Mouse (Mus musculus): ENCODE measurements around the gene Cenpc1. TPM values are rescaled to one million over a fixed set of nuclear protein-coding genes. Genes with fewer than 3 reads are reported as not detected.
A peak's percentile ranks its signal among the peaks of the same experiment; 100 is the strongest.

Gene Cenpc1
- polyA plus RNA-seq, 1 experiment from 2014 or later, result 11.6 TPM

- Histone ChIP-seq H3K9me3 (ENCODE audit: control insufficient read depth, low read length) (no peaks in the 10 kb centered on the region), H3K4me3 (ENCODE audit: low read depth, low read length) (peak overlapping the region; percentile 78), H3K4me1 (replicated peaks; ENCODE audit: control insufficient read depth, insufficient read depth) (no peaks in the 10 kb centered on the region), H3K27ac (replicated peaks) (no peak overlapping the region; the same call in 1 of the 2 replicates), H3K36me3 (ENCODE audit: control insufficient read depth, insufficient read depth, low read length) (no peaks in the 10 kb centered on the region), H3K4me2 (replicated peaks; ENCODE audit: low read depth) (peak overlapping the region; percentile 61), H3K27me3 (ENCODE audit: control insufficient read depth, insufficient read depth, low read length) (no peaks in the 10 kb centered on the region), H3K9ac (ENCODE audit: low read length) (no peak overlapping the region)
- under 1% methylated on average over 17 of the region's 17 CpGs for WGBS
- ATAC-seq (ENCODE audit: low FRiP score, low TSS enrichment) (peak; percentile 55), DNase-seq (ENCODE audit: low spot score) (no peak)
- TF ChIP-seq CTCF (IDR thresholded peaks at IDR 0.05; ENCODE audit: low read depth), result no peak
- TF ChIP-seq EP300 (optimal IDR thresholded peaks at IDR 0.05), result no peak
Observed at GRCm38 (mm10) chr5:86065876-86066550, 630 bp upstream of the Cenpc1 start.

- 95% methylated on average over 1 of the region's 1 CpGs for WGBS
- TF ChIP-seq EP300 (optimal IDR thresholded peaks at IDR 0.05) (no peak), CTCF (IDR thresholded peaks at IDR 0.05; ENCODE audit: low read depth) (no peak)
- ATAC-seq (ENCODE audit: low FRiP score, low TSS enrichment), result no peak
- H3K9me3 ChIP-seq (ENCODE audit: control insufficient read depth, low read length), result no peaks in the 10 kb centered on the region
- H3K27me3 ChIP-seq (ENCODE audit: control insufficient read depth, insufficient read depth, low read length), result no peaks in the 10 kb centered on the region
- no peaks in the 10 kb centered on the region for H3K4me1 ChIP-seq (replicated peaks; ENCODE audit: control insufficient read depth, insufficient read depth)
- H3K36me3 ChIP-seq (ENCODE audit: control insufficient read depth, insufficient read depth, low read length), result no peaks in the 10 kb centered on the region
- no peak for DNase-seq (ENCODE audit: low spot score)
- H3K4me3 ChIP-seq (ENCODE audit: low read depth, low read length), result no peak overlapping the region
- H3K9ac ChIP-seq (ENCODE audit: low read length), result no peak overlapping the region
- 0 out of 2 replicates have a peak overlapping the region, but pooled peaks have one; percentile 11 for H3K4me2 ChIP-seq (replicated peaks; ENCODE audit: low read depth)
- no peak overlapping the region for H3K27ac ChIP-seq (replicated peaks)
Observed at GRCm38 (mm10) chr5:86063501-86063900, 1.9 kb downstream of the Cenpc1 start.

- WGBS, result 83% methylated on average over 2 of the region's 2 CpGs
- ATAC-seq (ENCODE audit: low FRiP score, low TSS enrichment), result no peak
Observed at GRCm38 (mm10) chr5:86029820-86030219, 35.6 kb downstream of the Cenpc1 start.

GRCm38 (mm10) chr5:85996545-85997510 is 68.6 kb downstream of the Cenpc1 start:
- DNase-seq (ENCODE audit: low spot score), result no peak
- no peak for TF ChIP-seq EP300 (optimal IDR thresholded peaks at IDR 0.05)
- no peak for TF ChIP-seq CTCF (IDR thresholded peaks at IDR 0.05; ENCODE audit: low read depth)
- H3K9me3 ChIP-seq (ENCODE audit: control insufficient read depth, low read length), result no peaks in the 10 kb centered on the region
- no peaks in the 10 kb centered on the region for H3K36me3 ChIP-seq (ENCODE audit: control insufficient read depth, insufficient read depth, low read length)
- no peak overlapping the region for H3K4me2 ChIP-seq (replicated peaks; ENCODE audit: low read depth)
- H3K4me1 ChIP-seq (replicated peaks; ENCODE audit: control insufficient read depth, insufficient read depth), result no peaks in the 10 kb centered on the region
- no peaks in the 10 kb centered on the region for H3K27me3 ChIP-seq (ENCODE audit: control insufficient read depth, insufficient read depth, low read length)
- H3K9ac ChIP-seq (ENCODE audit: low read length), result no peak overlapping the region
- 85% methylated on average over 6 of the region's 6 CpGs for WGBS
- ATAC-seq (ENCODE audit: low FRiP score, low TSS enrichment), result no peak
- no peak overlapping the region for H3K4me3 ChIP-seq (ENCODE audit: low read depth, low read length)
- no peak overlapping the region for H3K27ac ChIP-seq (replicated peaks)

More at GRCm38 (mm10) chr5:86029820-86030219, 35.6 kb downstream of the Cenpc1 start:
- TF ChIP-seq CTCF (IDR thresholded peaks at IDR 0.05; ENCODE audit: low read depth), result no peak
- no peak for TF ChIP-seq EP300 (optimal IDR thresholded peaks at IDR 0.05)
- no peak for DNase-seq (ENCODE audit: low spot score)
- H3K9me3 ChIP-seq (ENCODE audit: control insufficient read depth, low read length), result no peaks in the 10 kb centered on the region
- H3K36me3 ChIP-seq (ENCODE audit: control insufficient read depth, insufficient read depth, low read length), result no peaks in the 10 kb centered on the region
- H3K4me2 ChIP-seq (replicated peaks; ENCODE audit: low read depth), result no peak overlapping the region
- no peak overlapping the region for H3K4me3 ChIP-seq (ENCODE audit: low read depth, low read length)
- H3K27ac ChIP-seq (replicated peaks), result no peak overlapping the region
- H3K27me3 ChIP-seq (ENCODE audit: control insufficient read depth, insufficient read depth, low read length), result no peaks in the 10 kb centered on the region
- H3K4me1 ChIP-seq (replicated peaks; ENCODE audit: control insufficient read depth, insufficient read depth), result no peaks in the 10 kb centered on the region
- no peak overlapping the region for H3K9ac ChIP-seq (ENCODE audit: low read length)

- Histone ChIP-seq H3K4me2 (replicated peaks; ENCODE audit: low read depth) (no peak overlapping the region), H3K9me3 (ENCODE audit: control insufficient read depth, low read length) (no peaks in the 10 kb centered on the region), H3K27ac (replicated peaks) (no peak overlapping the region), H3K4me1 (replicated peaks; ENCODE audit: control insufficient read depth, insufficient read depth) (no peaks in the 10 kb centered on the region), H3K4me3 (ENCODE audit: low read depth, low read length) (no peak overlapping the region), H3K36me3 (ENCODE audit: control insufficient read depth, insufficient read depth, low read length) (no peaks in the 10 kb centered on the region), H3K9ac (ENCODE audit: low read length) (no peak overlapping the region), H3K27me3 (ENCODE audit: control insufficient read depth, insufficient read depth, low read length) (no peaks in the 10 kb centered on the region)
- no peak for ATAC-seq (ENCODE audit: low FRiP score, low TSS enrichment)
- no peak for DNase-seq (ENCODE audit: low spot score)
- WGBS, result 21% methylated on average over 1 of the region's 1 CpGs
- no peak for TF ChIP-seq EP300 (optimal IDR thresholded peaks at IDR 0.05)
- peak; percentile 72 for TF ChIP-seq CTCF (IDR thresholded peaks at IDR 0.05; ENCODE audit: low read depth)
Observed at GRCm38 (mm10) chr5:85994551-85994950, 70.8 kb downstream of the Cenpc1 start.
